Mouse (Mus musculus): ENCODE results near the gene Mrvi1.

The Mrvi1 gene

GRCm38 (mm10) chr7:110985581-110986265 is 3.5 kb upstream of the Mrvi1 start:
- in situ Hi-C loops (cut with MboI; ENCODE audit: low pct_unique_long_range_greater_than_20kb in 1 of 2, low sequenced_read_pairs in 2 of 2, unreplicated experiment in 1 of 2): no loop called here

GRCm38 (mm10) chr7:110983621-110984020 is 1.4 kb upstream of the Mrvi1 start:
- in situ Hi-C loops (cut with MboI; ENCODE audit: low pct_unique_long_range_greater_than_20kb in 1 of 2, low sequenced_read_pairs in 2 of 2, unreplicated experiment in 1 of 2): no loop called here

GRCm38 (mm10) chr7:110982764-110983163 is 503 bp upstream of the Mrvi1 start:
- in situ Hi-C loops (cut with MboI; ENCODE audit: low pct_unique_long_range_greater_than_20kb in 1 of 2, low sequenced_read_pairs in 2 of 2, unreplicated experiment in 1 of 2): no loop called here

- in situ Hi-C loops (cut with MboI; ENCODE audit: low pct_unique_long_range_greater_than_20kb in 1 of 2, low sequenced_read_pairs in 2 of 2, unreplicated experiment in 1 of 2): no loop called here
Measured at GRCm38 (mm10) chr7:110981036-110981435, 1.2 kb downstream of the Mrvi1 start.

GRCm38 (mm10) chr7:110977699-110978392 is 4.4 kb downstream of the Mrvi1 start:
- in situ Hi-C loops (cut with MboI; ENCODE audit: low pct_unique_long_range_greater_than_20kb in 1 of 2, low sequenced_read_pairs in 2 of 2, unreplicated experiment in 1 of 2): no loop called here

GRCm38 (mm10) chr7:110973450-110973849 is 8.8 kb downstream of the Mrvi1 start:
- in situ Hi-C loops (cut with MboI; ENCODE audit: low pct_unique_long_range_greater_than_20kb in 1 of 2, low sequenced_read_pairs in 2 of 2, unreplicated experiment in 1 of 2): no loop called here

- in situ Hi-C loops (cut with MboI; ENCODE audit: low pct_unique_long_range_greater_than_20kb in 1 of 2, low sequenced_read_pairs in 2 of 2, unreplicated experiment in 1 of 2): no loop called here
Measured at GRCm38 (mm10) chr7:110972796-110973195, 9.5 kb downstream of the Mrvi1 start.

- in situ Hi-C loops (cut with MboI; ENCODE audit: low pct_unique_long_range_greater_than_20kb in 1 of 2, low sequenced_read_pairs in 2 of 2, unreplicated experiment in 1 of 2): no loop called here
Measured at GRCm38 (mm10) chr7:110967373-110967772, 14.9 kb downstream of the Mrvi1 start.

GRCm38 (mm10) chr7:110966853-110967252 is 15.4 kb downstream of the Mrvi1 start:
- in situ Hi-C loops (cut with MboI; ENCODE audit: low pct_unique_long_range_greater_than_20kb in 1 of 2, low sequenced_read_pairs in 2 of 2, unreplicated experiment in 1 of 2): no loop called here

GRCm38 (mm10) chr7:110965387-110965786 is 16.9 kb downstream of the Mrvi1 start:
- in situ Hi-C loops (cut with MboI; ENCODE audit: low pct_unique_long_range_greater_than_20kb in 1 of 2, low sequenced_read_pairs in 2 of 2, unreplicated experiment in 1 of 2): no loop called here

- in situ Hi-C loops (cut with MboI; ENCODE audit: low pct_unique_long_range_greater_than_20kb in 1 of 2, low sequenced_read_pairs in 2 of 2, unreplicated experiment in 1 of 2): no loop called here
Measured at GRCm38 (mm10) chr7:110963655-110963997, 18.6 kb downstream of the Mrvi1 start.

GRCm38 (mm10) chr7:110962943-110963654 is 19.2 kb downstream of the Mrvi1 start:
- in situ Hi-C loops (cut with MboI; ENCODE audit: low pct_unique_long_range_greater_than_20kb in 1 of 2, low sequenced_read_pairs in 2 of 2, unreplicated experiment in 1 of 2): no loop called here

- in situ Hi-C loops (cut with MboI; ENCODE audit: low pct_unique_long_range_greater_than_20kb in 1 of 2, low sequenced_read_pairs in 2 of 2, unreplicated experiment in 1 of 2): no loop called here
Measured at GRCm38 (mm10) chr7:110962497-110962896, 19.8 kb downstream of the Mrvi1 start.

- in situ Hi-C loops (cut with MboI; ENCODE audit: low pct_unique_long_range_greater_than_20kb in 1 of 2, low sequenced_read_pairs in 2 of 2, unreplicated experiment in 1 of 2): no loop called here
Measured at GRCm38 (mm10) chr7:110956422-110957170, 25.7 kb downstream of the Mrvi1 start.

- in situ Hi-C loops (cut with MboI; ENCODE audit: low pct_unique_long_range_greater_than_20kb in 1 of 2, low sequenced_read_pairs in 2 of 2, unreplicated experiment in 1 of 2): no loop called here
Measured at GRCm38 (mm10) chr7:110955576-110955975, 26.7 kb downstream of the Mrvi1 start.

GRCm38 (mm10) chr7:110954072-110954858 is 28.0 kb downstream of the Mrvi1 start:
- in situ Hi-C loops (cut with MboI; ENCODE audit: low pct_unique_long_range_greater_than_20kb in 1 of 2, low sequenced_read_pairs in 2 of 2, unreplicated experiment in 1 of 2): no loop called here

- in situ Hi-C loops (cut with MboI; ENCODE audit: low pct_unique_long_range_greater_than_20kb in 1 of 2, low sequenced_read_pairs in 2 of 2, unreplicated experiment in 1 of 2): no loop called here
Measured at GRCm38 (mm10) chr7:110953210-110953609, 29.1 kb downstream of the Mrvi1 start.

GRCm38 (mm10) chr7:110950621-110950925 is 31.7 kb downstream of the Mrvi1 start:
- in situ Hi-C loops (cut with MboI; ENCODE audit: low pct_unique_long_range_greater_than_20kb in 1 of 2, low sequenced_read_pairs in 2 of 2, unreplicated experiment in 1 of 2): no loop called here
